Mouse (Mus musculus): ENCODE results near the gene Ddost. TPM values are rescaled to one million over a fixed set of nuclear protein-coding genes. Genes with fewer than 3 reads are reported as not detected.

Gene Ddost
- 396 and 428 TPM in 2 replicates for polyA plus RNA-seq (2015; fragmentation: Nextera tagmentation; extraction: Ambion mirVana)

GRCm38 (mm10) chr4:138304340-138305104 lies at the start of gene Ddost:
TSS of gene Ddost (plus strand) at chr4:138304730.
- H3K27ac ChIP-seq, result peak within 1 kb of the TSS; percentile 80
- H3K4me2 ChIP-seq, result peak within 1 kb of the TSS; percentile 77
- H3K36me3 ChIP-seq, result peaks cover 5% of the 10 kb centered on the region
- H3K9ac ChIP-seq, result peak within 1 kb of the TSS; percentile 98
- H3K4me3 ChIP-seq (replicated peaks), result peak within 1 kb of the TSS; percentile 97
- H3K9me3 ChIP-seq, result no peaks in the 10 kb centered on the region
- peak; percentile 99 for ATAC-seq (ENCODE audit: insufficient read depth, low FRiP score, low read depth)
- WGBS, result under 1% methylated on average over 43 of the region's 64 CpGs
- H3K27me3 ChIP-seq (replicated peaks), result no peaks in the 10 kb centered on the region
- peaks cover 21% of the 10 kb centered on the region for H3K4me1 ChIP-seq

GRCm38 (mm10) chr4:138257116-138257687 lies 47.3 kb upstream of the Ddost start:
- H3K4me3 ChIP-seq (replicated peaks), result no peak overlapping the region
- peaks cover 2% of the 10 kb centered on the region for H3K4me1 ChIP-seq
- H3K27me3 ChIP-seq (replicated peaks), result peaks cover 6% of the 10 kb centered on the region; the same call in 1 of the 2 replicates
- no peak overlapping the region for H3K27ac ChIP-seq
- no peak overlapping the region for H3K4me2 ChIP-seq
- no peak overlapping the region for H3K9ac ChIP-seq
- no peak for ATAC-seq (ENCODE audit: insufficient read depth, low FRiP score, low read depth)
- WGBS, result 77% methylated on average over 22 of the region's 22 CpGs
- H3K36me3 ChIP-seq, result no peaks in the 10 kb centered on the region
- no peaks in the 10 kb centered on the region for H3K9me3 ChIP-seq

GRCm38 (mm10) chr4:138258663-138259062 lies 45.9 kb upstream of the Ddost start:
- H3K4me1 ChIP-seq, result 0 out of 2 replicates have a peak, but pooled peaks cover 3% of the 10 kb centered on the region
- no peak overlapping the region for H3K9ac ChIP-seq
- ATAC-seq (ENCODE audit: insufficient read depth, low FRiP score, low read depth), result no peak
- H3K4me3 ChIP-seq (replicated peaks), result no peak overlapping the region
- H3K27ac ChIP-seq, result no peak overlapping the region
- no peaks in the 10 kb centered on the region for H3K27me3 ChIP-seq (replicated peaks)
- no peaks in the 10 kb centered on the region for H3K36me3 ChIP-seq
- WGBS, result 79% methylated on average over 7 of the region's 7 CpGs
- no peak overlapping the region for H3K4me2 ChIP-seq
- H3K9me3 ChIP-seq, result no peaks in the 10 kb centered on the region

DNA sequence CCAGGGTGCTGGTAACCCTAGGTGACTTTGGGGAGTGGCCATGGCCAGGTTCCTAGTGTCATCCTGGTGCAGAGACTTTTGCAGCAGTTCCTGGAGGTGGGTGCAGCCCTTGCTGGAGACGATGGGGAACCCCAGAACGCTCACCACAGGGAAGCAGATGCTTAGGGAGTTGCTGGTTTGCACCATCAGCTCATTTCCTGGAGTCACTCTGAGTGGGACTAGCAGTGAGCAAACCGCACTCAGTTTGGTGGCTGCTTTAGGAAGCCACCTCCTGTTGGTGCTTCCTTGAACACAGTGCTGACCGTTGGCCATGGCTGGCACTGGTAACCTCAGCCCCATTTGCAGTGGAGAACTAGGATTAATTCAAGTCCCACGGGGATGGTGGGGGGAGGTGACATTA lies 45.0 kb upstream of the Ddost start:
- no peak overlapping the region for H3K4me3 ChIP-seq (replicated peaks)
- H3K27me3 ChIP-seq (replicated peaks), result no peaks in the 10 kb centered on the region
- no peak overlapping the region for H3K9ac ChIP-seq
- WGBS, result 68% methylated on average over 5 of the region's 5 CpGs
- H3K36me3 ChIP-seq, result no peaks in the 10 kb centered on the region
- H3K27ac ChIP-seq, result no peak overlapping the region
- no peaks in the 10 kb centered on the region for H3K9me3 ChIP-seq
- H3K4me1 ChIP-seq, result 0 out of 2 replicates have a peak, but pooled peaks cover 3% of the 10 kb centered on the region
- H3K4me2 ChIP-seq, result no peak overlapping the region
- no peak for ATAC-seq (ENCODE audit: insufficient read depth, low FRiP score, low read depth)

- Histone ChIP-seq H3K27ac (no peak overlapping the region), H3K9me3 (no peaks in the 10 kb centered on the region), H3K4me2 (peak overlapping the region; percentile 95), H3K9ac (peak overlapping the region; percentile 12; the same call in 1 of the 2 replicates), H3K27me3 (replicated peaks) (no peaks in the 10 kb centered on the region), H3K36me3 (no peaks in the 10 kb centered on the region), H3K4me1 (0 out of 2 replicates have a peak, but pooled peaks cover 3% of the 10 kb centered on the region), H3K4me3 (replicated peaks) (peak overlapping the region; percentile 79)
- ATAC-seq (ENCODE audit: insufficient read depth, low FRiP score, low read depth), result peak; percentile 85
- WGBS, result under 1% methylated on average over 78 of the region's 78 CpGs
Measured at GRCm38 (mm10) chr4:138261843-138262681, 42.5 kb upstream of the Ddost start.

GRCm38 (mm10) chr4:138267869-138268268 lies 36.7 kb upstream of the Ddost start:
- no peaks in the 10 kb centered on the region for H3K27me3 ChIP-seq (replicated peaks)
- H3K4me1 ChIP-seq, result no peaks in the 10 kb centered on the region
- H3K36me3 ChIP-seq, result no peaks in the 10 kb centered on the region
- ATAC-seq (ENCODE audit: insufficient read depth, low FRiP score, low read depth), result no peak
- no peak overlapping the region for H3K4me2 ChIP-seq
- no peak overlapping the region for H3K4me3 ChIP-seq (replicated peaks)
- H3K9ac ChIP-seq, result no peak overlapping the region
- no peak overlapping the region for H3K27ac ChIP-seq
- 74% methylated on average over 10 of the region's 10 CpGs for WGBS
- H3K9me3 ChIP-seq, result no peaks in the 10 kb centered on the region

DNA sequence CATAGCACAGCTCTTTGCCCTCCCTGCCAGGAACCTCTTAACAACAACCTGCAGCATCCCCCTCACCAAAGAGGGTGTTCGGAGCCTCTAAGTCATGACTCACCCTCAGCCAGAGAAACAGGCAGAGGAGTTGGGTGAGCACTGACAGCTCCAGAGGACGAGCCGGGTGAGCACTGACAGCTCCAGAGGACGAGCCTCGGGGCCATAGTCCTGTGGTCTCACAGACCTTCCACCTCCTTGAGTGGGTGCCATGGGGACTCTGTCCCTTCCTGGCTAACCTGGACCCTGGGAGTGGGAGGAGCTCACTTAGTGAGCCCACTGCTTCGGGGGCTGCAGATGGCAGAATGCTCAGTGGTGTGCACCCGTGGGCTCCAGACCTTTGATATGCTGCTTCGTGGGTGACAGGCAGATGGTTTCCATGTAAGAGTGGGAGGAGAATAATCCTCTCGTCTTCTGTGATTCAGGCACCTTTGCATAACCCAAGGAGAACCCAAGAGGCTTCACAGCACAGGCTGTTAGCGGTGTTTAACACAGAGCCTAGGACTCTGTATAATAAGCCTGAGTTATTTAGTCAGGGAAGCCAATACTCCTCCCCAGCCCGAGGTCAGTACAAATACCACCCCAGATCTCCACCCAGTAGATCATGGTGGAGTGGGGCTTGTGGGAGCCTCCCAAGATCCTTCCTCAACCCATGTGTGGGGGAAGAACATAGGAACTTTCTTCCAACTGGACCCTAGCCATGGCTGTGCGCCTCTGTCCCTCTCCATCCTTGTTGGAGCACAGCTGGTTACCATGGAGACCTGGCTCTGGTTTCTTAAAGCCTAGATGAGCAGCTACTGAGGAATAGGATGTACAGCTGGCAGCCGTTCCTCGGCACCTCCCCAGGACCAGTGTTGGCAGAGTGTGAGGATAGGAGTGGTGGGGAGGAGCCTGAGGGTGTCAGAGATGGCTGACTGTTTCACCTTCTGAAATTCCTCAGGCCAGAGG lies 32.2 kb upstream of the Ddost start:
- WGBS, result 59% methylated on average over 14 of the region's 14 CpGs
- H3K4me1 ChIP-seq, result no peaks in the 10 kb centered on the region
- no peak overlapping the region for H3K9ac ChIP-seq
- no peaks in the 10 kb centered on the region for H3K27me3 ChIP-seq (replicated peaks)
- peak; percentile 70 for ATAC-seq (ENCODE audit: insufficient read depth, low FRiP score, low read depth)
- no peak overlapping the region for H3K4me3 ChIP-seq (replicated peaks)
- H3K9me3 ChIP-seq, result no peaks in the 10 kb centered on the region
- H3K27ac ChIP-seq, result no peak overlapping the region
- no peaks in the 10 kb centered on the region for H3K36me3 ChIP-seq
- H3K4me2 ChIP-seq, result no peak overlapping the region

DNA sequence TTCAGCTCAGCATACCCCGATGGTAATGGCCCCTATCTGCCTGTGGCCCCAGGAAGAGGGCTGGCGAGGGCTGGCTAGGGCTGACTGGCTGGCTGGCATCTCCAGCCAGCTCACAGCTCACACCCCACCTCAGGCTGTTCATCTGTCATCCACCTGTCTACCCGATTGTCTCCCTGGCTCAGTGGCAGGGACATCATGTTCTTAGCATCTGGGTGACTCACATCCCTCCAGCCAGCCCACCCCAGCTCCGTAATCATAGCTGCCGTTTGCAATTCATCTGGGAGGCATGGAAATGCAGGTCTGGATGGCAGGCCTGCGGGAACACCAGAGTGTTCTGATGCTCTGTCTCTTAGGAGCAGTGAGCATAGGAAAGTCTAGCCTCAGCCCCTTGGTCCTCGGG lies 26.2 kb upstream of the Ddost start:
- Histone ChIP-seq H3K36me3 (no peaks in the 10 kb centered on the region), H3K4me2 (no peak overlapping the region), H3K4me3 (replicated peaks) (no peak overlapping the region), H3K9me3 (no peaks in the 10 kb centered on the region), H3K27ac (no peak overlapping the region), H3K9ac (no peak overlapping the region), H3K27me3 (replicated peaks) (no peaks in the 10 kb centered on the region), H3K4me1 (no peaks in the 10 kb centered on the region)
- ATAC-seq (ENCODE audit: insufficient read depth, low FRiP score, low read depth), result no peak
- WGBS, result 72% methylated on average over 7 of the region's 7 CpGs

DNA sequence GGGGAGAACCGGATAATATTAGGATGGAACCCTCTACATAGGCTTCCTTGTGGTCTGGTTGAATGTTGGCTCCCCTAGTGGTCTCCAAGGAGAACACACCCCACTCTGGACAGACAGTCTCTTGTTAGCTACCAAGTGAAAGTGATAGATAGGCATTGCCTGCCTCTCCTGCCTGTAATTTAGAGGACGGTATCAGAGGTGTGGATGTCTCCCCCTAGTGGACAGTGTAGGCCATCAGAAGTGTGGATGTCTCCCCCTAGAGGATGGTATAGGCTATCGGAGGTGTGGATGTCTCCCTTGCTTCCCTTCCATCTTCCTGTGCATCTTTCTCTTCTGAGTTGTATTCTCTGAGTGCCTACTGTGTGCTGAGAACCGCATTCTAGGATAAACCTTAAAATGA lies 21.7 kb upstream of the Ddost start:
- H3K9ac ChIP-seq, result no peak overlapping the region
- 27% methylated on average over 4 of the region's 4 CpGs for WGBS
- ATAC-seq (ENCODE audit: insufficient read depth, low FRiP score, low read depth), result no peak; the same call in 1 of the 2 replicates

DNA sequence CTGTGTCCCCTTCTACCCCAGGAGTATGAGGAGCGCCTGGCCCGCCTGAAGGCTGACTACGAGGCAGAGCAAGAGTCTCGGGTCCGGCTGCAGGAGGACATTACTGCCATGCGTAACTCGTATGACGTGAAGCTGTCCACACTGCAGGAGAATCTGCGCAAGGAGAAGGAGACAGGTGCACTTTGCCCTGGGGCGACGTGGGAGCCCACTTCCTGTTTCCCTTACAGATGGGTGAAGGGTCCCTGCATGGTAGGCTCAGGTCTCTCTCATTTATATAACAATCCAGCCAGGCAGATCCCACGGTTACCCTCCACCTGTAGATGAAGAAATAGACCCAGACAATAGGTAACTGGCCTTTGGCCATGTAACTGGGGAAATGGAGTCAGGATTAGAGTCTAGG lies 18.1 kb upstream of the Ddost start:
- no peak overlapping the region for H3K4me2 ChIP-seq
- H3K4me1 ChIP-seq, result no peaks in the 10 kb centered on the region
- no peaks in the 10 kb centered on the region for H3K36me3 ChIP-seq
- H3K9ac ChIP-seq, result no peak overlapping the region
- H3K9me3 ChIP-seq, result no peaks in the 10 kb centered on the region
- ATAC-seq (ENCODE audit: insufficient read depth, low FRiP score, low read depth), result no peak
- WGBS, result 81% methylated on average over 12 of the region's 12 CpGs
- H3K4me3 ChIP-seq (replicated peaks), result no peak overlapping the region
- no peak overlapping the region for H3K27ac ChIP-seq
- H3K27me3 ChIP-seq (replicated peaks), result no peaks in the 10 kb centered on the region

More for the DNA sequence above, 21.7 kb upstream of the Ddost start:
- Histone ChIP-seq H3K4me3 (replicated peaks) (no peak overlapping the region), H3K36me3 (no peaks in the 10 kb centered on the region), H3K27me3 (replicated peaks) (no peaks in the 10 kb centered on the region), H3K27ac (no peak overlapping the region), H3K4me2 (no peak overlapping the region), H3K4me1 (no peaks in the 10 kb centered on the region), H3K9me3 (no peaks in the 10 kb centered on the region)

DNA sequence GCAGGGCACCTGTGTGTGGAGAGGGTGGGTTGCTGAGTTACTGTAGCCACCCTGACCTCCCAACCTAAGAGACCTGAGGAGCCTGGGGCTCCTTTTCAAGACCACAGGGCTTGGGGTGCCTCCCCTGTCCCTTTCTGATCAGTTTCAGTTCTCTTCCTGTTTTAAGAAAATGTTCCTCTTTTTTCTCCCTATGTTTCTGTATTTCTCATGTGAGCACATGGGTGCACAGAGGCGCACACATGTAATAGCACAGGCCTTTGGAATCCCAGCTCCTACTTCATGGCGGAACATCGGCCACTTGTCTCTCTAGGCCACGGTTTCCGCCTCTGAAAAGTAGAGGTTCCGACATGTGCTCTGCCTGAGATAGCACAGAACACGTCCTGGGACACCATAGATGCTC lies 15.8 kb upstream of the Ddost start:
- no peaks in the 10 kb centered on the region for H3K4me1 ChIP-seq
- H3K4me3 ChIP-seq (replicated peaks), result no peak overlapping the region
- H3K27me3 ChIP-seq (replicated peaks), result no peaks in the 10 kb centered on the region
- no peaks in the 10 kb centered on the region for H3K36me3 ChIP-seq
- no peak overlapping the region for H3K4me2 ChIP-seq
- ATAC-seq (ENCODE audit: insufficient read depth, low FRiP score, low read depth), result no peak
- 83% methylated on average over 7 of the region's 7 CpGs for WGBS
- no peak overlapping the region for H3K27ac ChIP-seq
- H3K9ac ChIP-seq, result no peak overlapping the region
- H3K9me3 ChIP-seq, result no peaks in the 10 kb centered on the region
